Mouse (Mus musculus): ENCODE results near the gene Cyb561d2. TPM values are rescaled to one million over a fixed set of nuclear protein-coding genes. Genes with fewer than 3 reads are reported as not detected.

Cyb561d2 gene
- polyA plus RNA-seq, 1 experiment from 2014 or later, result 50.1 TPM

GRCm38 (mm10) chr9:107563029-107563581 is 21.1 kb upstream of the Cyb561d2 start, which contains the start of gene Tusc2:
Tusc2 (plus strand) TSS chr9:107563255.
- H3K4me2 ChIP-seq (ENCODE audit: low read length), result peak within 1 kb of the TSS; percentile 87
- no peak for TF ChIP-seq CTCF (IDR thresholded peaks at IDR 0.05; ENCODE audit: low read depth)
- H3K9me3 ChIP-seq (replicated peaks; ENCODE audit: low read length), result no peaks in the 10 kb centered on the region
- peak within 1 kb of the TSS; percentile 63 for H3K4me3 ChIP-seq (replicated peaks; ENCODE audit: low read depth, low read length)
- peaks cover 16% of the 10 kb centered on the region; the same call in 1 of the 2 replicates for H3K4me1 ChIP-seq (replicated peaks; ENCODE audit: insufficient read depth, low read length)
- peak within 1 kb of the TSS; percentile 73 for H3K9ac ChIP-seq (ENCODE audit: low read depth, low read length)
- under 1% methylated on average over 46 of the region's 46 CpGs for WGBS
- DNase-seq (ENCODE audit: low spot score) (peak; percentile 97), ATAC-seq (replicated peaks; ENCODE audit: low FRiP score, low read depth) (peak; percentile 92)
- H3K36me3 ChIP-seq (ENCODE audit: insufficient read depth, low read length), result peaks cover 42% of the 10 kb centered on the region
- H3K27me3 ChIP-seq (ENCODE audit: insufficient read depth, low read length), result no peaks in the 10 kb centered on the region
- peak within 1 kb of the TSS; percentile 76 for H3K27ac ChIP-seq

GRCm38 (mm10) chr9:107556346-107556745 is 14.4 kb upstream of the Cyb561d2 start:
- WGBS, result 56% methylated on average over 3 of the region's 3 CpGs
- H3K9ac ChIP-seq (ENCODE audit: low read depth, low read length), result peak overlapping the region; percentile 79; the same call in 1 of the 2 replicates
- H3K27ac ChIP-seq, result no peak overlapping the region
- DNase-seq (ENCODE audit: low spot score) (no peak), ATAC-seq (replicated peaks; ENCODE audit: low FRiP score, low read depth) (no peak)
- no peaks in the 10 kb centered on the region for H3K9me3 ChIP-seq (replicated peaks; ENCODE audit: low read length)
- TF ChIP-seq CTCF (IDR thresholded peaks at IDR 0.05; ENCODE audit: low read depth), result no peak
- peaks cover 41% of the 10 kb centered on the region for H3K4me1 ChIP-seq (replicated peaks; ENCODE audit: insufficient read depth, low read length)
- no peaks in the 10 kb centered on the region for H3K27me3 ChIP-seq (ENCODE audit: insufficient read depth, low read length)
- peaks cover 40% of the 10 kb centered on the region for H3K36me3 ChIP-seq (ENCODE audit: insufficient read depth, low read length)
- peak overlapping the region; percentile 83 for H3K4me2 ChIP-seq (ENCODE audit: low read length)
- H3K4me3 ChIP-seq (replicated peaks; ENCODE audit: low read depth, low read length), result peak overlapping the region; percentile 70; the same call in 1 of the 2 replicates

GRCm38 (mm10) chr9:107555701-107556100 is 13.7 kb upstream of the Cyb561d2 start:
- WGBS, result 23% methylated on average over 2 of the region's 2 CpGs
- H3K36me3 ChIP-seq (ENCODE audit: insufficient read depth, low read length), result peaks cover 34% of the 10 kb centered on the region

GRCm38 (mm10) chr9:107555031-107555457 is 13.1 kb upstream of the Cyb561d2 start:
- H3K27ac ChIP-seq, result peak overlapping the region; percentile 97
- ATAC-seq (replicated peaks; ENCODE audit: low FRiP score, low read depth) (peak; percentile 13), DNase-seq (ENCODE audit: low spot score) (peak; percentile 94)
- TF ChIP-seq CTCF (IDR thresholded peaks at IDR 0.05; ENCODE audit: low read depth), result no peak
- peak overlapping the region; percentile 83 for H3K4me2 ChIP-seq (ENCODE audit: low read length)
- H3K9me3 ChIP-seq (replicated peaks; ENCODE audit: low read length), result no peaks in the 10 kb centered on the region
- H3K36me3 ChIP-seq (ENCODE audit: insufficient read depth, low read length), result peaks cover 27% of the 10 kb centered on the region
- peak overlapping the region; percentile 70 for H3K4me3 ChIP-seq (replicated peaks; ENCODE audit: low read depth, low read length)
- H3K27me3 ChIP-seq (ENCODE audit: insufficient read depth, low read length), result no peaks in the 10 kb centered on the region
- WGBS, result 2% methylated on average over 23 of the region's 23 CpGs
- H3K9ac ChIP-seq (ENCODE audit: low read depth, low read length), result peak overlapping the region; percentile 79
- H3K4me1 ChIP-seq (replicated peaks; ENCODE audit: insufficient read depth, low read length), result peaks cover 49% of the 10 kb centered on the region

More at GRCm38 (mm10) chr9:107555701-107556100, 13.7 kb upstream of the Cyb561d2 start:
- ATAC-seq (replicated peaks; ENCODE audit: low FRiP score, low read depth) (no peak), DNase-seq (ENCODE audit: low spot score) (no peak)
- peak overlapping the region; percentile 83 for H3K4me2 ChIP-seq (ENCODE audit: low read length)
- H3K27ac ChIP-seq, result peak overlapping the region; percentile 97
- H3K4me1 ChIP-seq (replicated peaks; ENCODE audit: insufficient read depth, low read length), result peaks cover 48% of the 10 kb centered on the region
- no peaks in the 10 kb centered on the region for H3K27me3 ChIP-seq (ENCODE audit: insufficient read depth, low read length)
- H3K9me3 ChIP-seq (replicated peaks; ENCODE audit: low read length), result no peaks in the 10 kb centered on the region
- peak overlapping the region; percentile 70 for H3K4me3 ChIP-seq (replicated peaks; ENCODE audit: low read depth, low read length)
- TF ChIP-seq CTCF (IDR thresholded peaks at IDR 0.05; ENCODE audit: low read depth), result no peak
- peak overlapping the region; percentile 79; the same call in 1 of the 2 replicates for H3K9ac ChIP-seq (ENCODE audit: low read depth, low read length)

GRCm38 (mm10) chr9:107554319-107554825 is 12.4 kb upstream of the Cyb561d2 start:
- Histone ChIP-seq H3K4me3 (replicated peaks; ENCODE audit: low read depth, low read length) (peak overlapping the region; percentile 70), H3K27me3 (ENCODE audit: insufficient read depth, low read length) (no peaks in the 10 kb centered on the region), H3K27ac (peak overlapping the region; percentile 97), H3K4me2 (ENCODE audit: low read length) (peak overlapping the region; percentile 83), H3K4me1 (replicated peaks; ENCODE audit: insufficient read depth, low read length) (peaks cover 49% of the 10 kb centered on the region), H3K9ac (ENCODE audit: low read depth, low read length) (peak overlapping the region; percentile 79), H3K36me3 (ENCODE audit: insufficient read depth, low read length) (peaks cover 21% of the 10 kb centered on the region), H3K9me3 (replicated peaks; ENCODE audit: low read length) (no peaks in the 10 kb centered on the region)
- WGBS, result under 1% methylated on average over 53 of the region's 53 CpGs
- TF ChIP-seq CTCF (IDR thresholded peaks at IDR 0.05; ENCODE audit: low read depth), result peak; percentile 39; the same call in 1 of the 2 replicates
- ATAC-seq (replicated peaks; ENCODE audit: low FRiP score, low read depth), result peak; percentile 87
- peak; percentile 98 for DNase-seq (ENCODE audit: low spot score)

GRCm38 (mm10) chr9:107553541-107554318 is 11.7 kb upstream of the Cyb561d2 start:
- peak; percentile 88 for DNase-seq (ENCODE audit: low spot score)
- H3K27ac ChIP-seq, result peak overlapping the region; percentile 97
- peak; percentile 45 for ATAC-seq (replicated peaks; ENCODE audit: low FRiP score, low read depth)
- H3K9ac ChIP-seq (ENCODE audit: low read depth, low read length), result peak overlapping the region; percentile 59
- peak overlapping the region; percentile 38 for H3K4me3 ChIP-seq (replicated peaks; ENCODE audit: low read depth, low read length)
- H3K27me3 ChIP-seq (ENCODE audit: insufficient read depth, low read length), result no peaks in the 10 kb centered on the region
- H3K36me3 ChIP-seq (ENCODE audit: insufficient read depth, low read length), result peaks cover 15% of the 10 kb centered on the region
- H3K4me1 ChIP-seq (replicated peaks; ENCODE audit: insufficient read depth, low read length), result peaks cover 49% of the 10 kb centered on the region
- WGBS, result 2% methylated on average over 37 of the region's 37 CpGs
- H3K9me3 ChIP-seq (replicated peaks; ENCODE audit: low read length), result no peaks in the 10 kb centered on the region
- peak overlapping the region; percentile 75 for H3K4me2 ChIP-seq (ENCODE audit: low read length)
- TF ChIP-seq CTCF (IDR thresholded peaks at IDR 0.05; ENCODE audit: low read depth), result no peak

Measured in kidney, postnatal 0 days (tissue).